Mouse (Mus musculus): ENCODE data around the gene Cntnap2. TPM values are rescaled to one million over a fixed set of nuclear protein-coding genes. Genes with fewer than 3 reads are reported as not detected.
"Not testable (repeated sequence)": the region's sequence is repeated elsewhere in the genome, so short reads cannot be mapped to it uniquely, and the experiment has no call there.

Cntnap2 gene
- polyA plus RNA-seq, 1 experiment from 2014 or later: 70.3 TPM

- DNase-seq (ENCODE audit: low spot score) (peak; percentile 89), ATAC-seq (peak; percentile 90)
- H3K9me3 ChIP-seq (replicated peaks; ENCODE audit: control insufficient read depth, low read length); H3K36me3 ChIP-seq (ENCODE audit: control insufficient read depth, insufficient read depth, low read length); H3K4me1 ChIP-seq (ENCODE audit: control insufficient read depth, insufficient read depth, low read length); H3K4me3 ChIP-seq (ENCODE audit: low read depth, low read length); H3K27me3 ChIP-seq (replicated peaks; ENCODE audit: control insufficient read depth, insufficient read depth, low read length); H3K9ac ChIP-seq (ENCODE audit: low read length): not testable (repeated sequence)
- WGBS: 18% methylated on average over 10 of the region's 10 CpGs
- Histone ChIP-seq H3K27ac (ENCODE audit: low read depth, low read length) (peak overlapping the region; percentile 5; the same call in 1 of the 2 replicates), H3K4me2 (ENCODE audit: low read length) (peak overlapping the region; percentile 33)
Observed at GRCm38 (mm10) chr6:47175356-47176156, 2116.4 kb downstream of the Cntnap2 start.

DNA sequence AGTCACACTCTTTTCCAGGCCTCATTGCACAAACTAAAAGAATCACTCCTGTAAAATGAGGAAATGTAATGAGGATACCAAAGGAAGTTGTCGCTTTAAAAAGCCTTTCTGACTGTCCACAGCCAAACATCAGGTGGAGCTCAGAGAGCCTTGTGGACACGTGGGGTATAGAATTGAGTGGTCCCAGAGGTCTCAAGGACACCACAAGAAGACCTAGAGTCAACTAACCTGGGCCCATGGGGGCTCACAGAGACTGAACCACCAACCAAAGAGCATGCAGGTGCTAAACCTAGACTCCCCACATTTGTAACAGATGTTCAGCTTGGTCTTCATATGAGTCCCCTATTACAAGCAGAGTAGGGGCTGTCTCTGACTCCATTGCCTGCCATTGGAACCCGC lies 2117.0 kb downstream of the Cntnap2 start:
- H3K27me3 ChIP-seq (replicated peaks; ENCODE audit: control insufficient read depth, insufficient read depth, low read length); H3K9ac ChIP-seq (ENCODE audit: low read length); H3K9me3 ChIP-seq (replicated peaks; ENCODE audit: control insufficient read depth, low read length); H3K4me3 ChIP-seq (ENCODE audit: low read depth, low read length); H3K4me1 ChIP-seq (ENCODE audit: control insufficient read depth, insufficient read depth, low read length); H3K4me2 ChIP-seq (ENCODE audit: low read length); DNase-seq (ENCODE audit: low spot score); H3K36me3 ChIP-seq (ENCODE audit: control insufficient read depth, insufficient read depth, low read length): not testable (repeated sequence)
- peak; percentile 6; the same call in 1 of the 2 replicates for ATAC-seq
- 32% methylated on average over 3 of the region's 3 CpGs for WGBS
- H3K27ac ChIP-seq (ENCODE audit: low read depth, low read length): peak overlapping the region; percentile 5; the same call in 1 of the 2 replicates

GRCm38 (mm10) chr6:47181372-47181771 lies 2122.2 kb downstream of the Cntnap2 start:
- not testable (repeated sequence) for ATAC-seq; H3K36me3 ChIP-seq (ENCODE audit: control insufficient read depth, insufficient read depth, low read length); H3K4me1 ChIP-seq (ENCODE audit: control insufficient read depth, insufficient read depth, low read length); H3K4me3 ChIP-seq (ENCODE audit: low read depth, low read length); H3K9ac ChIP-seq (ENCODE audit: low read length); H3K4me2 ChIP-seq (ENCODE audit: low read length); H3K9me3 ChIP-seq (replicated peaks; ENCODE audit: control insufficient read depth, low read length); DNase-seq (ENCODE audit: low spot score); H3K27me3 ChIP-seq (replicated peaks; ENCODE audit: control insufficient read depth, insufficient read depth, low read length); H3K27ac ChIP-seq (ENCODE audit: low read depth, low read length)
- 67% methylated on average over 5 of the region's 5 CpGs for WGBS

- H3K4me3 ChIP-seq (ENCODE audit: low read depth, low read length): no peak overlapping the region
- H3K4me1 ChIP-seq (ENCODE audit: control insufficient read depth, insufficient read depth, low read length): no peaks in the 10 kb centered on the region
- 74% methylated on average over 2 of the region's 2 CpGs for WGBS
- no peak overlapping the region for H3K27ac ChIP-seq (ENCODE audit: low read depth, low read length)
- H3K9ac ChIP-seq (ENCODE audit: low read length): no peak overlapping the region
- no peak overlapping the region for H3K4me2 ChIP-seq (ENCODE audit: low read length)
- no peak; the same call in 1 of the 2 replicates for ATAC-seq
- H3K9me3 ChIP-seq (replicated peaks; ENCODE audit: control insufficient read depth, low read length): no peaks in the 10 kb centered on the region
- no peaks in the 10 kb centered on the region for H3K36me3 ChIP-seq (ENCODE audit: control insufficient read depth, insufficient read depth, low read length)
- no peak for DNase-seq (ENCODE audit: low spot score)
- no peaks in the 10 kb centered on the region for H3K27me3 ChIP-seq (replicated peaks; ENCODE audit: control insufficient read depth, insufficient read depth, low read length)
Observed at GRCm38 (mm10) chr6:47182252-47182651, 2123.1 kb downstream of the Cntnap2 start.

- 88% methylated on average over 1 of the region's 1 CpGs for WGBS
- Histone ChIP-seq H3K4me2 (ENCODE audit: low read length) (no peak overlapping the region), H3K36me3 (ENCODE audit: control insufficient read depth, insufficient read depth, low read length) (no peaks in the 10 kb centered on the region), H3K4me3 (ENCODE audit: low read depth, low read length) (no peak overlapping the region), H3K4me1 (ENCODE audit: control insufficient read depth, insufficient read depth, low read length) (no peaks in the 10 kb centered on the region), H3K27me3 (replicated peaks; ENCODE audit: control insufficient read depth, insufficient read depth, low read length) (no peaks in the 10 kb centered on the region), H3K27ac (ENCODE audit: low read depth, low read length) (no peak overlapping the region), H3K9ac (ENCODE audit: low read length) (no peak overlapping the region), H3K9me3 (replicated peaks; ENCODE audit: control insufficient read depth, low read length) (no peaks in the 10 kb centered on the region)
- no peak for DNase-seq (ENCODE audit: low spot score)
- ATAC-seq: no peak
Observed at GRCm38 (mm10) chr6:47182756-47183155, 2123.6 kb downstream of the Cntnap2 start.

- not testable (repeated sequence) for H3K27ac ChIP-seq (ENCODE audit: low read depth, low read length); H3K9ac ChIP-seq (ENCODE audit: low read length); H3K4me2 ChIP-seq (ENCODE audit: low read length); H3K4me1 ChIP-seq (ENCODE audit: control insufficient read depth, insufficient read depth, low read length); ATAC-seq; H3K4me3 ChIP-seq (ENCODE audit: low read depth, low read length); H3K9me3 ChIP-seq (replicated peaks; ENCODE audit: control insufficient read depth, low read length); H3K27me3 ChIP-seq (replicated peaks; ENCODE audit: control insufficient read depth, insufficient read depth, low read length); H3K36me3 ChIP-seq (ENCODE audit: control insufficient read depth, insufficient read depth, low read length)
- peak; percentile 63 for DNase-seq (ENCODE audit: low spot score)
Observed at GRCm38 (mm10) chr6:47183850-47184249, 2124.7 kb downstream of the Cntnap2 start.

GRCm38 (mm10) chr6:47188193-47188592 lies 2129.0 kb downstream of the Cntnap2 start:
- peak; percentile 51 for DNase-seq (ENCODE audit: low spot score)

GRCm38 (mm10) chr6:47188596-47188995 lies 2129.4 kb downstream of the Cntnap2 start:
- DNase-seq (ENCODE audit: low spot score); H3K4me3 ChIP-seq (ENCODE audit: low read depth, low read length); H3K4me2 ChIP-seq (ENCODE audit: low read length); H3K9me3 ChIP-seq (replicated peaks; ENCODE audit: control insufficient read depth, low read length); H3K27ac ChIP-seq (ENCODE audit: low read depth, low read length); H3K36me3 ChIP-seq (ENCODE audit: control insufficient read depth, insufficient read depth, low read length); H3K27me3 ChIP-seq (replicated peaks; ENCODE audit: control insufficient read depth, insufficient read depth, low read length); H3K9ac ChIP-seq (ENCODE audit: low read length); H3K4me1 ChIP-seq (ENCODE audit: control insufficient read depth, insufficient read depth, low read length); ATAC-seq: not testable (repeated sequence)
- 92% methylated on average over 6 of the region's 6 CpGs for WGBS

More at GRCm38 (mm10) chr6:47188193-47188592, 2129.0 kb downstream of the Cntnap2 start:
- H3K27ac ChIP-seq (ENCODE audit: low read depth, low read length): no peak overlapping the region
- H3K4me2 ChIP-seq (ENCODE audit: low read length): no peak overlapping the region
- no peaks in the 10 kb centered on the region for H3K27me3 ChIP-seq (replicated peaks; ENCODE audit: control insufficient read depth, insufficient read depth, low read length)
- H3K9ac ChIP-seq (ENCODE audit: low read length): no peak overlapping the region
- no peak for ATAC-seq
- H3K36me3 ChIP-seq (ENCODE audit: control insufficient read depth, insufficient read depth, low read length): no peaks in the 10 kb centered on the region
- no peaks in the 10 kb centered on the region for H3K4me1 ChIP-seq (ENCODE audit: control insufficient read depth, insufficient read depth, low read length)
- no peak overlapping the region for H3K4me3 ChIP-seq (ENCODE audit: low read depth, low read length)
- 67% methylated on average over 7 of the region's 7 CpGs for WGBS
- H3K9me3 ChIP-seq (replicated peaks; ENCODE audit: control insufficient read depth, low read length): no peaks in the 10 kb centered on the region

- no peaks in the 10 kb centered on the region for H3K27me3 ChIP-seq (replicated peaks; ENCODE audit: control insufficient read depth, insufficient read depth, low read length)
- no peaks in the 10 kb centered on the region for H3K9me3 ChIP-seq (replicated peaks; ENCODE audit: control insufficient read depth, low read length)
- DNase-seq (ENCODE audit: low spot score) (no peak), ATAC-seq (no peak)
- no peaks in the 10 kb centered on the region for H3K36me3 ChIP-seq (ENCODE audit: control insufficient read depth, insufficient read depth, low read length)
- no peak overlapping the region for H3K27ac ChIP-seq (ENCODE audit: low read depth, low read length)
- H3K4me2 ChIP-seq (ENCODE audit: low read length): no peak overlapping the region
- H3K4me1 ChIP-seq (ENCODE audit: control insufficient read depth, insufficient read depth, low read length): no peaks in the 10 kb centered on the region
- 83% methylated on average over 7 of the region's 7 CpGs for WGBS
- no peak overlapping the region for H3K9ac ChIP-seq (ENCODE audit: low read length)
- H3K4me3 ChIP-seq (ENCODE audit: low read depth, low read length): no peak overlapping the region
Observed at GRCm38 (mm10) chr6:47190282-47190681, 2131.1 kb downstream of the Cntnap2 start.
